Mouse (Mus musculus): Measurements from ENCODE around the gene Nkx2-5. TPM values are rescaled to one million over a fixed set of nuclear protein-coding genes. Genes with fewer than 3 reads are reported as not detected.

The Nkx2-5 gene
- 10 to 100 TPM; 78.9 to 80.4 TPM for total RNA-seq (2021)
- long read RNA-seq, experiment 1, transcript Nkx2-5-201 (2 exons, 1,525 nt), result major isoform, 191 of 199 reads
- long read RNA-seq, experiment 1, partial matches to known transcripts, result 0 of 199 reads
- long read RNA-seq, experiment 1, other reads (novel, unspliced or antisense), result 5 of 199 reads
- long read RNA-seq, experiment 2, transcript Nkx2-5-201 (2 exons, 1,525 nt), result major isoform, 153 of 163 reads
- long read RNA-seq, experiment 2, partial matches to known transcripts, result 0 of 163 reads
- long read RNA-seq, experiment 2, other reads (novel, unspliced or antisense), result 7 of 163 reads

DNA sequence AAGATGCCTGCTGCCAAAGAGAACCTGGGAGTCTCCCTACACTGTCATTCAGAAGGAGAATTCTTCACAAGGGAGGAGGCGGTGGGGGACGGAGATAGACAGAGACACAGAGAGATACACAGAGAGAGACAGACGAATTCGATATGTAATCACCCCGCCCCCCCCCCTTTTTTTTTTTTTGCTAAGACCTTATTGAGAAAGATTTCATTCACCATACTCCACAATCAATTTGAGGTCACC is at the start of gene Nkx2-5:
TSS of gene Nkx2-5 (minus strand) at position 101 of the 240 bp plus-strand sequence.
- no peak for DNase-seq
- intact Hi-C loops (cut with DNase I), result no loop called here

- DNase-seq, result no peak
- intact Hi-C loops (cut with DNase I), result no loop called here
These were observed 49.5 kb upstream of the Nkx2-5 start for GRCm38 (mm10) chr17:26894342-26894741.

GRCm38 (mm10) chr17:26893492-26893891 is 48.7 kb upstream of the Nkx2-5 start:
- intact Hi-C loops (cut with DNase I), result no loop called here
- no peak for DNase-seq

GRCm38 (mm10) chr17:26892635-26893375 is 48.0 kb upstream of the Nkx2-5 start:
- intact Hi-C loops (cut with DNase I), result no loop called here

GRCm38 (mm10) chr17:26887926-26888325 is 43.1 kb upstream of the Nkx2-5 start:
- intact Hi-C loops (cut with DNase I), result loop anchor here (5.0 kb wide), 4 partner anchors 36 to 426 kb away; partner anchors contain the start of genes Atp6v0e and Crebrf
- DNase-seq, result no peak

More at GRCm38 (mm10) chr17:26892635-26893375, 48.0 kb upstream of the Nkx2-5 start:
- peak; percentile 42 to 48 for DNase-seq

- intact Hi-C loops (cut with DNase I), result loop anchor here (1.0 to 5.0 kb wide), 5 partner anchors 34 to 424 kb away; partner anchors contain the start of genes Atp6v0e and Crebrf
- DNase-seq, result peak; percentile 89 to 93
These were observed 41.4 kb upstream of the Nkx2-5 start for GRCm38 (mm10) chr17:26886047-26886749.

DNA sequence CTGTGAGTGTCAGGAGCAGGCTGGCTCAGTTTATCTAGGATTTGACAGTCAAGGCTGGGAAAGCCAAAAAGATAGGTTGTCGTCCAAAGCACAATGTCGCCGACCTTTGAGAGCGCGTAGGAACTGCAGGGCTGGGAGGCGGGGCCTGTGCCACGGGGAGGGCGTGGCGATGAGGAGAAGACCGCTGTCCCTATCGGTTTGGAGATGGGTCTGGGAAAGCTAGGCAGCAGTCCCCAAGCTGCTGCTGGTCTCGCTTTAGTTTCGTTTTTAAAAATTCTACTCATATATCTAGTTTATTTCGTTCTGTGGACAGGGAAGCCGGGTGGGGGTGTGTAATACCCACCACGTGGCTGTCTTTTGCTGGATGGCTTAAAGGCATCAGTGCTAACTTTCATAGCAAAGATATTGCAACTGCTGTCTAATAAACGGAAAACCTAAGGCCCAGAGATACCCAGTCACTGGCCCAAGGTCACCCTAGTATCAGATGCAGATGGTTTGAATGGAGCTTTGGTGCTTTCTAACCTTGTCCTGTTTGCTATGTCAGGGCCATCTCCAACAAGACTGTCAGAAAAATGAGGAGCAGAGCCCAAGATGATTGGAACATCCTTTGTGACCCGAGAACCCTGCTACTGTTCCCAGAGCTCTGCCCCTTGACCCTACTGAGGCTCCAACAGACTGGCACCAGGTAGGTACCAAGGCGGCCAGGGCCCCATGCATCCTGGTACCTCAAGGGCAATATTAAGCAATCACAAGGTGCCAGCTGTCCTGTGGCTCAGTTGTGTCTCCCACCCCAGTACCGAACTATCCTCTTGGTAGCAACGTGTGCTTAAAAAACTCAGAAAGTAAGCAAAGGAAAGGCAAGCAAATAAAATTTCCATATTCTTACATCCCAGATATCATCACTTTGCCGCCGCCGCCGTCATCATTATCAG is 40.5 kb upstream of the Nkx2-5 start:
- peak; percentile 83 to 89 for DNase-seq
- intact Hi-C loops (cut with DNase I), result loop anchor here (5.0 kb wide), 4 partner anchors 33 to 423 kb away; partner anchors contain the start of genes Atp6v0e and Crebrf

GRCm38 (mm10) chr17:26883585-26883984 is 38.8 kb upstream of the Nkx2-5 start:
- intact Hi-C loops (cut with DNase I), result no loop called here
- no peak for DNase-seq

DNA sequence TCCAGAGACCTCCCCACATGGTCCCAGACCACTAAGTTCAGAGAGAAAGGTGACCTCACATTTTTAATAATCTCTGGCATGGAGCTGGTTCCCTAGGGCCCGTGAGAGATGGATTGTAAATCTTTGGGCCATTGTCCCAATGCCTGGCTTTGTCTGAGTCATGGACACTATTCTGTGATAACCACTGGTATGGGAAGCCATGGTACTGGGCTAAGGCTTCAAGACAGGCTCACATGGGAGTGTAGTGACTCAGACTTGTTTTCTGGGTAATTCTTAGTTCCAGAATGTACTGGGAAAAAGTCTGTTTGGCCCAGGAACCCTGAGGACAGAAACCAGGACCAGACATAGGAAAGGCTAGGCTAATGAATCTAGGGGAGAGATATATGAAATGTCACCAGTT is 37.9 kb upstream of the Nkx2-5 start:
- intact Hi-C loops (cut with DNase I), result no loop called here
- DNase-seq, result no peak

DNA sequence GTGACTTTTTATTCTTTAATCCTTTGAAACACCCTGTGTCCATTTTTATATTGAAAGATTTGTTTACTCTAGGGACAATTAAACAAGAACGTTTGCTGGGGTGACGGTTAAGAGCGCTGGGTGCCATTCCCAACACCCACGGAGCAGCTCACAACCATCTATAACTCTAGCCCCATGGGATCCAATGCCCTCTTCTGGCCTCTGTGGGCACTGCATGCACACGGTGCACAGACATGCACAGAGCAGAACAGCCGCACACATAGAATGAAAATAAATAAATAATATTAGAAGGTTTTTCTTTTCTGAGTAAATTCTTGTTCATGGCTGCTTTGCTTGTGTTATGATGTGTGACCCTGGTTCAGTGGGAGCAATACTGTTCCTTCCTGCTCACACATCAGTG is 34.4 kb upstream of the Nkx2-5 start:
- intact Hi-C loops (cut with DNase I), result no loop called here

GRCm38 (mm10) chr17:26877927-26878326 is 33.1 kb upstream of the Nkx2-5 start:
- DNase-seq, result no peak
- intact Hi-C loops (cut with DNase I), result no loop called here

More for the DNA sequence above, 34.4 kb upstream of the Nkx2-5 start:
- DNase-seq, result no peak

DNA sequence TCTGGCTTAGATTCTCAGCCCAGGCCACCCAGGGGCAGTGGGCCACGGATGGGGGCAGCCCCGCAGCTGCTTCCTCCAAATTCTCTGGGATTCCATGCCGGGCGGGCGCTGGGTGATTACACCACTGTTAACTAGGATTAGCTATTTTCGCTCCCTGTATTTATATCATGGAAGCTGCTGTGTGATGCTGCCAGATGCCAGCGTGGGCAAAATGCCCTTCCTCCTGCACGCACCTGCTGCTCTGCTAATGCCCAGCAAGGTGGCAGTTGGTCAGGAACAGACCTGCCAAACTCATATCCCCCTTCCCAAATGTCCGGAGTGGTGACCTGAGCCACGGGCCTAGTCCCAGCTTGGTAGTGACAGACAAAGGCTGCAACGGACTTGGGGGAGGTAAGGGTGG is 29.7 kb upstream of the Nkx2-5 start:
- intact Hi-C loops (cut with DNase I), result no loop called here
- no peak for DNase-seq

- no peak for DNase-seq
- intact Hi-C loops (cut with DNase I), result no loop called here
These were observed 28.7 kb upstream of the Nkx2-5 start for GRCm38 (mm10) chr17:26873502-26873901.

DNA sequence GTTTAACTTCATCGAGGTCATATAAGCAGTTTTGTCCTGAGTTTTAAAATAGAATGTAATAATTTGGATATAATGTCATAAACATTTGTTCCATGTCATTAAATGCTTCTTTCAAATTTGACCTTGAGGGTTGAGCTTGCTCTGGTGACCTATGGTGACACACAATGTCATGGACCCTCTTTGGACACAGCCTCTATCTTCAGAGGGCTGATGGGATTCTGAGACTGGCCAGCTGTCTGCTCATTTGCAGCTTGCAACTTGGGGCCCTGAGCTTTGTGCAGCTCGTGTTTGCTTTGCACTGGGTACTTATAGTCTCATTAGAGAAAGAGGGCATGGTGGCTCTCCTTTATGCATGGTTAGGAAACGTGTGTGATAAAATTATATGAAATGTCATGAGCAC is 28.1 kb upstream of the Nkx2-5 start:
- intact Hi-C loops (cut with DNase I), result no loop called here
- DNase-seq, result no peak

DNA sequence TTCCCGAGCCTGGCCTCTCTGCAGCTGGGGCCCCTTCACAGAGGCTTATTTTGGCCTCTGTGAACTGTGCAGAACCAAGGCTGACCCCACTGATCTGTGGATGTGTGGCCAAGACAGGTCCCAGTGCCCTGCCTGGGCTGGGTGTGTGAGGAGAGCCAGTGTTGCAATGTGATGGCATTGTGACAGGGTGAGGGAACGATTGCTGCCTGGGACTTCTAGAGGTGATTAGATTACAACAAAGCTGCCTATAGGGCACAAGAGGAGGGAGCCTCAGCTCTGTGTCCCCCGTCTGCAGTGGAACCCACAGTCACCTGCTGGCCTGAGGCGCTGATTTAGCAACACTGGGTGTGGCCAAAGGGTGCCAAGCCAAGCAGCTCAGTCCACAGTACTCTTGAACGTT is 23.9 kb upstream of the Nkx2-5 start:
- intact Hi-C loops (cut with DNase I), result no loop called here
- peak; percentile 56 to 62 for DNase-seq

DNA sequence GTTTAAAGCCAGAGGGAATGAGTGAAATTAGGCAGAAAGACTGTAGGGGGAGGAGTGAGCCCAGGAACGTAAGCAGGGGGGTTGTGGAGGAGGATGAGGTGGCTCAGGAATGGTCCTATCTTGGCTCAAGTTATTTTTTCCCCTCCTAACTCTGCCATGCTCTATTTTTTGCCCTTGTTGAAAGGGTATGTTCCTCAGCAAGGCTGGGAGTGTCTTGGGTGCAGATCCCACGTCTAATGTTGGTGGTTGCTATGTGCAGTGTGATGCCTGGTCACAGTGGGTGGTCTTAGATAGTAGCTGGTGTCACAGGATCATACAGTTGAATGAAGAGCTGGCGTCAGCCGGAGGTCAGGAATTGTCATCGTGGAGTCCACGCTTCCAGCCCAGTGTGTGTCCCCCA is 20.3 kb upstream of the Nkx2-5 start:
- no peak for DNase-seq

GRCm38 (mm10) chr17:26864343-26864742 is 19.5 kb upstream of the Nkx2-5 start:
- intact Hi-C loops (cut with DNase I), result no loop called here
- DNase-seq, result no peak

More for the DNA sequence above, 20.3 kb upstream of the Nkx2-5 start:
- intact Hi-C loops (cut with DNase I), result no loop called here

- intact Hi-C loops (cut with DNase I), result no loop called here
- peak in 1 of 2 experiments; percentile 0 for DNase-seq
These were observed 17.0 kb upstream of the Nkx2-5 start for GRCm38 (mm10) chr17:26861793-26862192.

DNA sequence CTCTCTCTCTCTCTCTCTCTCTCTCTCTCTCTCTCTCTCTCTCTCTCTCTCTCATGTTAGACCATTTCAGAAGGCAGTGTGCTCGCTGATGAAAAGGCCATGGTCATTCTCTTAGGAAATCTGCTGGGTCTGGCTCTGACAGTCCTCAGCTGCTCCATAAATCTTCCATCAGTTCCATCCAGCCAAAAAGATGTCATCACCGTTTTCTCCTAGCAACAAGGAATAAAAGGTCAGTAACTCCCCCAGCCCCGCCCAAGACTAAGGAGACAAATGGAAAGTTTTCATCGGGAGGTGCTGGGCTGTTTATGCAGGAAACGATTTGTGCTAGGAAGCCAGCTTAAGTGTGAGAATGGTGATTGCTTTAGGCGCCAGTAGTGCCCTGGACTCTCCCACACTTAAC is 16.6 kb upstream of the Nkx2-5 start:
- intact Hi-C loops (cut with DNase I), result no loop called here
- peak; percentile 55 to 75 for DNase-seq

DNA sequence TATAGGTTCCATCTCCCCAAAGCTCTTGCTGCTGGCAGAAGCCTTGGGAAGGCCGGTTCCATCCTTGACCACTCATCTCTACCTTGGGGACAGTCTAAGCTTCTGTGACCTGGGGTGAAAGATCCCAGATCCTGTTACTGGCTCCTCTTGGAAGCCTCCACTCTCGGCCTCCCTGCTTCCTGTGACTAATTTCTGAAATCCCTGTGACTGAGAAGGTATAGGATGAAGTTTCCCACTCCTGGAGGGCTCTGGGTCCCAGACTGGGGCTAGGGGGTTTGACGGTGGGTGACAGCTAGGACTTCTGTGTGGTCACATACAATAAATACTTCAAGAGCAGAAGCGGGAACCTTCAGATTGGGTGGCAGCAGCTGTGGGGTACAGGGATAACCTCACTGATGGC is 16.1 kb upstream of the Nkx2-5 start:
- intact Hi-C loops (cut with DNase I), result no loop called here
- no peak for DNase-seq

All from heart, postnatal 14 days (tissue).